Mouse (Mus musculus) lung, postnatal 10 days (tissue): Measurements from ENCODE around the gene Ift80.
"Not testable (repeated sequence)": the region's sequence is repeated elsewhere in the genome, so short reads cannot be mapped to it uniquely, and the experiment has no call there.

Experiments used
- DNase-seq: peaks from one replicate; pipeline ENCODE4 v3.0.0; 2021

The Ift80 gene

GRCm38 (mm10) chr3:68980898-68981297 is 23.5 kb downstream of the Ift80 start:
- peak; percentile 33 for DNase-seq

DNA sequence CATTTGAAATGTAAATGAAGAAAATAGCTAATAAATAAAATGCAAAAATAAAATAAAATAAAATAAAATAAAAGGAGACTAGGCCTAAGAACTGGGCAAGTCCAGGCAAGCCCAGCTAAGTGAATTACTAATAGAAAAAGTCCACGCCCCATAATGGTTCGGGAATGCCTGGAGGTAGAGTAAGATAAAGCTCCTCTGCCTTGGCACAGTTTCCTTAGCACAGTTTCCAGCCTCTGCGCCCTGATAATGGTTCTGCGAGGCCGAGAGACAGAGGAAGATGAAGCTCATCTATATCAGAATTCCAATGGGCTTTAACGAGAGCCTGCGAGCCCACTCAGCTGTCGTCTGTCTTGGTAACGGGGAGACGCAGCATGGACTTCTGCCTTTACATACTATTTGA is 25.2 kb downstream of the Ift80 start:
- DNase-seq: no peak

GRCm38 (mm10) chr3:68977696-68978095 is 26.7 kb downstream of the Ift80 start:
- no peak for DNase-seq

DNA sequence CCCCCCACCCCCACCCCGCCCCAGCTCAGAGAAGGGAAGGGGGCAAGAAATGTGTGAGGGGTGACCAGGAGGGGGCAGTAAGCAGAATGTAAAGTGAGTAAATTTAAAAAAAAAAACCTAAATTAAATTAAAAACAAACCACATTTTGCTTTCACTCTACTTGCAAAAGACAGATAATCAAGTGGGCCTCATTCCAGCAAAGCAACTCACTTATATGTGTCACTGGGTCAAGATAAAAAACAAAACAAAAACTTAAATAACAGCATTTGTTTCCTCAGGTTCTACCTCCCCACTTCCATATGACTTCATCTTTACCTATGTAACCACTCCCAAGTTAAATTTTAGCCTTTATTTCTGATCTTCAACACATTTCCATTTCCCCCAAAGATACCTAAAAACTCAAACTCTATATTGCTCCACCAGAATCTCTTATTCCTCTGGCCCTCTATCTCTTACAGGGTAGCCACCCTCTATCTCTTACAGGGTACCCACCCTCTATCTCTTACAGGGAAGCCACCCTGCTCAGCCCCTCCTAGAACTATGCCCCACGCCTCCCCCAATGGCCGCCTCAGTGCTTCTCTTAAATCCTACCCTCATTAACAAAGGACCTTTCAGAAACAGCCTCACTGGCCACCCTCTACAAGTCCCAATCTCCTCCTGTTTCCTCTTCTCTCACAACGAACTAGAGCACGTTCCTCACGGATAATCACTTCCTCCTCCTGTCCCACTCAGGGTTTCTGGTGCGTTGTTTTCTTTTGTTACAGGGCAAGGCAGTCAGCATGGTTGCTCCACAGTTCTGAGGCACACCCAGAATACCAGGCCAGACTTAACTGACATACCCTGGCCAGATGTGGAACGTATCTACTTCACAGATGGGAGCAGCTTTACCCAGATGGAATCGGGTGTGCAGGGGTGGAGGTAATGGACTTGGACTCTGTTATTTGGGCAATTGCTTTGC is 28.6 kb downstream of the Ift80 start:
- no peak for DNase-seq

GRCm38 (mm10) chr3:68974639-68975532 is 29.5 kb downstream of the Ift80 start:
- DNase-seq: no peak

GRCm38 (mm10) chr3:68973574-68973973 is 30.8 kb downstream of the Ift80 start:
- DNase-seq: no peak

DNA sequence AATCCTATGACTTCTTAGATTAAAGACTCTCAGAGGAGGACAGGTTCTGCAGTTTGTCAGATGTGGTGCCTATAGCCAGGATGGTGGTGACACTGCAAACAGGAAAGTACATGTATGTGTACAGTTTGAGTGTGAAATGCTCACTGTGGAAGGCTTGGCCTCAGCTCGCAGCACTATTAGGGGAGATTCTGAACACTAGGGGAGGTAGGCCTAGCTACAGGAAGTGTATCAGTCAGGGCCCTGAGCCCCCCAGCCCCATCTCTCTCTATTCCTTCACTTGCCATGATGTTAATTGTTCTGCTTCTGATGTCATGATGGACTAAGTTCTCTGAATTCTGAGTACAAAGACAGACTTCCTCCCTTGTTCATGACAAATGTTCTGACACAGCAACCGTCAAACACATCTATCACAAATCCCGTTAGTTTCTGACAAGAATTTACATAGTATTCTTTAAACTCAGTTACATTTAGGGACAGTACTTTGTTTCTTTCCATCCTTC is 35.2 kb downstream of the Ift80 start:
- no peak for DNase-seq

DNA sequence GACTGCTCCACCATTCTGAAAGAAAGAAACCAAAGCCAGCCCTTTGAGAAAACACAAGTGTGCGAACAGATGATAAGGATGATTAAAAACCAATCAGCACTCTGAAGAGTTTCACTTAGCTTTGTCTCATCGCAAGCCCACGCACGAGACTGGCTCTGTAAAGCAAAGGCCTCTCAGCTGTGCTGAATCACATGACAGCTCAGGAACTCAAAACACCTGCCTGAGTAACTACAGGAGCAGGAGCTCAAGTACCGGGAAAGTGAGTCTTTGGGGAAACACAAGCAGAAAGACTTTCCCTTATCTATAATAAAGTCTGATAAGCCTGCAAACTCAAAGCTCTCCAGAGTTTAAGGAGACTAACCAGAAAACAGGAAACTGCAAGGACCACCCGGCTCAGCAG is 37.0 kb downstream of the Ift80 start:
- peak; percentile 18 for DNase-seq

GRCm38 (mm10) chr3:68966527-68967285 is 37.7 kb downstream of the Ift80 start:
- no peak for DNase-seq

DNA sequence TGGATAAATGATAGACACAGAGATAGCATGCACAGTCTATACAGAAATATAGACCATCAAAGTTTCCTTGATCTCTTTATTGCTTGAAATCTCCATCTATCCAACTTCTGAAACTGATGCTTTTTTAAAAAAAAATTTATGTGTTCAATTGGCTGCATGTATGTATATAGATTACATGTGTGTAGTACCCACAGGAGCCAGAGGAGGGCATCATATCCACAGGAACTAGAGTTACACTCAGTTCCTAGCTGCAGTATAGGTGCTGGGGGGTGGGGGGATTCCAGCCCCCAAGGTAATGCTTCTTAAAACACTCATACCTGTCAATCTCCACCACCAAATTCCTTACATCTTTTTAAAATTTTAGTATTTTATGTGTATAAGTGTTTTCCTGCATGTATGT is 39.7 kb downstream of the Ift80 start:
- DNase-seq: peak; percentile 43

DNA sequence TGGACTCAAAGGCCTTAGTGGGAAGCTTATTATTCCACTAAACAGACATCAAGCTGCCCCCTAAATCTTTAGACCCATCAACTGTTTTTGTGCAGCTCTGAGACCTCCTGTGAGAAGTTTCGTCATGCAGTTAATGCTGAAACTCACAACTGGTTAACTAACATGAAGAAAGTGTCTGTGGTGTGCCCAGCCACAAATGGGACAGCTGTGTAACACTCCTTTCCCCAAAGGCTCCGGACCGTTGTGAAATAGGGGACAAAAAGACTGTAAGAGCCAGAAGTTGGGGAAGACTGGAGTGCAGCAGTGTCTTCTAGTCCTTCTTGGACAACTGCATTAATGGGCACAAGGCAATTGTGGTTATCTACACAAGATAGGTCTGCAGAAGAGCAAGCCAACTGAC is 47.0 kb downstream of the Ift80 start:
- no peak for DNase-seq

DNA sequence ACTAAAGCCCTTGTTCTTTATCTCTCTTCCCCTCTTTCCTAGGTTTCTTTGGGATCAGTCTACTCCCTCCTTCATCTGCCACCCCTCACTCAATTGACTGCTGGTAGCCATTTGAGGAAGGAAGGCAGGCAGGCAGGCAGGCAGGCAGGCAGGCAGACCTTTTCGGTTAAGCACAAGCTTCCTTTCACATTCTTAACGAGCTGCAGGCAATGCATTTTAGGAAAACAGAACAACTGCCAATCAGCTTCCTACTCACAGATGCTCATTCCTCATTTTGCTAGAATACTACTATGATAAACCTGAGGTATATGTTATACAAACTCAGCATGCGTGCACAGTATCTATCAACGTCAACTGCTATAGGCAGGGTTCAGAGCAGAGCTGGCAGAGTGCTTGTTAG is 47.9 kb downstream of the Ift80 start:
- DNase-seq: no peak

- peak; percentile 38 for DNase-seq
Observed at GRCm38 (mm10) chr3:68954487-68954886, 49.9 kb downstream of the Ift80 start.

DNA sequence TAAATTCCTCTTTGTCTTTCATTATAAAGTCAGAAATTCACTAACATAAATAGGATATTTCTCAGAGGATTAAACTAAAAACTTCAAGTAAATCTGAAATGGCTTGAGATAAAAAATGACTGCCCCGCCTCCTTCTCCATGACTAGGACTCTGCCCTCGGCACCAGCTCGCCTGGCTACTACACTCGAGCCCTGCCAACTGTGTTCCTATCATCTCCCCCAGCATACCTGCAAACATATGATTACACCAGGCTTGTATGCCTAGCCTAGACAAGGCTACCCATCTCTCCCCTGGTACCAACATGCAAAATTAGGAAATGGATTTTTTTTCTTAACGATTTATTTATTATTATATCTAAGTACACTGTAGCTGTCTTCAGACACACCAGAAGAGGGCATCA is 51.7 kb downstream of the Ift80 start:
- DNase-seq: no peak

DNA sequence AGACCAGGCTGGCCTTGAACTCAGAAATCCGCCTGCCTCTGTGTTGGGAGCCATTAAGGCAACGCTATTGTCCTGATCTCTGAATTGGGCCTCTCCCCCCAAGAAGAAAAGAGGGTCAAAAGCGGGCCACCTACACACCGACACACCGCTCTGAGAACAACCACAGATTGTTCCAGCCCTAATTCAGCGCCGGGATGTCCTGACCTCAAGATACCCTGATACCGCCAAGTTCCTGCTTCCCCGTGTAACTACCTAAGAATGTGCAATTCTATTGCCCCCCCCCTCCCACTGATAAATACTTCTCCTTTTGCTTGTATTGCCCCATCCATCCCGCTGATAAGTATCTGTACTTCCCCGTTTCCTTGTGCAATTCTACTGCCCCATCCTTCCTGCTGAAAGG is 52.4 kb downstream of the Ift80 start:
- DNase-seq: not testable (repeated sequence)

- DNase-seq: no peak
Observed at GRCm38 (mm10) chr3:68949381-68949780, 55.0 kb downstream of the Ift80 start.

- no peak for DNase-seq
Observed at GRCm38 (mm10) chr3:68948918-68949317, 55.5 kb downstream of the Ift80 start.

DNA sequence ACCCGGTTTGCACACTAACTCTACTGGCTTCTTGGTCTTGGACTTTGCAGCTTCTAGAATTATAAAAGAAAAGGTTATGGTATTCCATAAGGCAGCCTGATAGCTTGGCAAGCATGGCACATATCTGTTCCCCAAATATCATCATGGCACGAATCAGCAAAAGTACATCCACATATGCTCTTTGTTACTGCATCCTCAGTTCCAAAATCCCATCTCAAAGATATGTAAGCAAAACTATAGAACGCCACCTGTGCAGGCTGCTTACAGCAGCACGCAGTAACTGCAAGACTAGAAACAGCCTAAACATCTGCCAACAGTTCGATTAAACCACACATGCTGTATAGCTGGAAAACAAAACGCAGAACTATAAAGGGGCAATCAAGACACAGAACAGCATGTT is 62.5 kb downstream of the Ift80 start:
- DNase-seq: no peak

DNA sequence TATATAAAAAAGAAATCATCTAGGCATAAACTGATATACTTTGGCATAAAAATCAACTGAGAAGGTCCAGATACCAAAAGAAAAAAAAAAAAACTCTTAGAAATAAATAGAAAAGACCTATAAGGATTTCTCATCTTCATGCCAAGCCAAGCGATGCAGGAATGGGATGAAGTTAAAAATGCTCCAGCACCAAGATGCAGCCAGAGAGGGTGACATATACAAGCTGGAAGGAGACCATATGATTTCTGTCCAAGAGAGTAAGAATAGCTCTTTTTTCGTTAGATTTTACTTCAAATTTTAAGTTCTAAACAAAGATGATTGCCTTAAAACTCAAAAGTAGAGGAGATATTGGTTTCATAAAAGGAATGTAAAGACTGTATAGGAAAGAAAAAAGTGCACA is 64.1 kb downstream of the Ift80 start:
- DNase-seq: no peak

- DNase-seq: no peak
Observed at GRCm38 (mm10) chr3:68939312-68939711, 65.1 kb downstream of the Ift80 start.

DNA sequence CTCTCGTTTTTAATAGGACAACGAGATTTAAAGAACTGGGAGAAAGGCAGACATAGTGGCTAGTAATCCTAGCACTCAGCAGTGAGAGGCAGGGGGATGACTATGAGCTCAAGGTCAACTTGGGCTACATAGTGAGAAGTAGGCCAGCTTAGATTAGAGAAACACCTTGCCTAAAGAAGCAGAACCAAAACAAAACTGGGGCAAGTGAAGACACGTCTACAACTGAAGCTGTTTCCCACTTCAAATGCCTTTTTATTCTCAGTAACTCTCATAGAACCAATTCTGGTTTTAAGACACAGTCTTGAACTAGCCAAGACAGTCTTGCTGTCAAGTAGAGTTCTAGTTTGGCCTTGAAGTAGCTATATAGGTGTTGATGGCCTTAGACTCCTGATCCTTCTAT is 67.7 kb downstream of the Ift80 start:
- DNase-seq: no peak

DNA sequence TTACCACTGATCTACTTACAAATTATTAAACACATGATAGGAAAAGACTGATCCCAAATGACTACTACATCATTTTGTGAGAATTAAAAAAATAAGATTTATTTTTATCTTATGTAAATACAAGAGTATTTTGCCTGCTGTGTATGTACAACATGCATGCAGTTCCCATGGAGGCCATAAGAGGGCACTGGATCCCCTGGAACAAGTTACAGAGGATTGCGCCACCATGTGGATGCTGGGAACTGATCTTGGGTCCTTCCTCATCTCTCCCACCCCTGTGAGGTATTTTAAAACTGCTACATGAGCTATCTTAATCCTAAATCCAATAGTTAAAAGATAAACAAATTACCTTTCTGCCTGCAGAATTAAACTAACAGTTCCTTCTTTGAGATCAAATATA is 68.9 kb downstream of the Ift80 start:
- DNase-seq: peak; percentile 24

- DNase-seq: no peak
Observed at GRCm38 (mm10) chr3:68934259-68934658, 70.1 kb downstream of the Ift80 start.
